Mouse (Mus musculus): Measurements from ENCODE around the gene Klk1b8. TPM values are rescaled to one million over a fixed set of nuclear protein-coding genes. Genes with fewer than 3 reads are reported as not detected.
"Not testable (repeated sequence)": the region's sequence is repeated elsewhere in the genome, so short reads cannot be mapped to it uniquely, and the experiment has no call there.

Gene Klk1b8
- total RNA-seq (2021): not detected
- long read RNA-seq, experiment 1: 0 reads
- long read RNA-seq, experiment 2: 0 reads

DNA sequence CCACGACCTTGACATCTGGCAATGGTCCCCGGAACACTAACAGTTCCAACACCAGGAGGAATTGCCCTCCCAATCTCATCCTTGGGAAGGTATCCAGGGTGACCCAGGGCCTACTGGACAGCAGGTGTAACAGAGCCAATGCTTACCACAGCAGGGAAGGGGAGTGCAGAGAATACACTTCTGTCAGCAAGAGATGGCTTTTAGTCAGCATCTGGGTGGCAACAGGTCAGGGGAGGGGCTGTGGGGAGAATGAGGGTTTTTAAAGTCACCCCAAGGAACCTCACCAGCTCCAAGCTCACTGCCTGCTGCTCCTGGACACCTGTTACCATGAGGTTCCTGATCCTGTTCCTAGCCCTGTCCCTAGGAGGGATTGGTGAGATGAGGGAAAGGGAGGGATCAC is at the start of gene Klk1b8:
TSS of gene Klk1b8 (plus strand) at position 301 of the 400 bp plus-strand sequence.
- no peak for DNase-seq

DNA sequence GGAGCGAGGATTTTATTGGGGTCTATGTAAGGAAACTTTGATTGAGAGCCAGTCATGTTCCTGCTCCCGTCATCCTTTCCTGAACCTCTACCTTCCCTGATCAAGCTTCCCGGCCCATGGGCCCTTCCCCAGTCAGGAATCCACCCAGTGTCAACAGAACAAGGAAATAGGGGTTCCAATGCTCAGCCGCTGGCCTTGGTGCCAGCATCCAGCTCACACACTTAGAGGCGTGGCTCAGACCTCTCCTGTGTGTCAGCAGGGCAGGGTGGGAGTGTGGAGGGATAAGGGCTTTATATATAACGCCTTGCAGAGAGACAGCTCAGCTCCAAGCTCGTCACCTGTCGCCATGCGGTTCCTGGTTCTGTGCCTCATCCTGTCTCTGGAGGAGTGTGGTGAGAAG is 35.6 kb upstream of the Klk1b8 start:
- no peak for DNase-seq

DNA sequence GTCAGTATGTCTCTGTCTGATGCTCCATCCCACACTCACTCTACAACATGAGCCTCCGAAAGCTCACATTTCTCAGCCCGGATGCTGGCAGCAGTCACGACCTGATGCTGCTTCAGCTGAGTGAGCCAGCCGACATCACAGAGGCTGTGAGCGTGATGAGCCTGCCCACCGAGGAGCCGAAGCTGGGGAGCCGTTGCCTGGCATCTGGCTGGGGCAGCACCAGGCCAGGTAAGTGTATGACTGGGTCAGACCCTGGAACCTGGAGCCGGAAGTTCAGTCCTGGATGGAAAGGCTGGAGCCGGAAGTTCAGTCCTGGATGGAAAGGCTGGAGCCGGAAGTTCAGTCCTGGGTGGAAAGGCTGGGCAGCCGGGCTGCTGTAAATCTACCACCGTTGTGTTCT is 32.0 kb upstream of the Klk1b8 start:
- no peak for DNase-seq

DNA sequence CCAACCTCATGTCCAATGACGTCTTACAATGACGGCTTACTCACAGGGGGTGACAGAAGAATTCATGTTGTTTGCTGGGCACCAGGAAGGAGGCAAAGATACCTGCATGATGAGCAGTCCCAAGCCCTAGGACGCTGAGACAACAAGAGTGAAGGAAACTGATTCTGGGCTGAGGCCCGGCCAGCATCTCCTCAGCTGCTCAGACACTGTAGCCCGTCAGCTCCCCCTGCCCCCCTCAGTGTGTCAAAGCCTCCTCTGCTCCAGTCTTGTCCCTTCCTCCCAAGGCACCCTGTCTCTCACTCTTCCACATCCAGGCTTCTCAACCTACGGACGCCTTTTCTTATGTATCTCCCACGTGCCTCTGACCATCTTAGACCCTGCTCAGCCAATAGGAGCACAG is 31.6 kb upstream of the Klk1b8 start:
- no peak for DNase-seq

DNA sequence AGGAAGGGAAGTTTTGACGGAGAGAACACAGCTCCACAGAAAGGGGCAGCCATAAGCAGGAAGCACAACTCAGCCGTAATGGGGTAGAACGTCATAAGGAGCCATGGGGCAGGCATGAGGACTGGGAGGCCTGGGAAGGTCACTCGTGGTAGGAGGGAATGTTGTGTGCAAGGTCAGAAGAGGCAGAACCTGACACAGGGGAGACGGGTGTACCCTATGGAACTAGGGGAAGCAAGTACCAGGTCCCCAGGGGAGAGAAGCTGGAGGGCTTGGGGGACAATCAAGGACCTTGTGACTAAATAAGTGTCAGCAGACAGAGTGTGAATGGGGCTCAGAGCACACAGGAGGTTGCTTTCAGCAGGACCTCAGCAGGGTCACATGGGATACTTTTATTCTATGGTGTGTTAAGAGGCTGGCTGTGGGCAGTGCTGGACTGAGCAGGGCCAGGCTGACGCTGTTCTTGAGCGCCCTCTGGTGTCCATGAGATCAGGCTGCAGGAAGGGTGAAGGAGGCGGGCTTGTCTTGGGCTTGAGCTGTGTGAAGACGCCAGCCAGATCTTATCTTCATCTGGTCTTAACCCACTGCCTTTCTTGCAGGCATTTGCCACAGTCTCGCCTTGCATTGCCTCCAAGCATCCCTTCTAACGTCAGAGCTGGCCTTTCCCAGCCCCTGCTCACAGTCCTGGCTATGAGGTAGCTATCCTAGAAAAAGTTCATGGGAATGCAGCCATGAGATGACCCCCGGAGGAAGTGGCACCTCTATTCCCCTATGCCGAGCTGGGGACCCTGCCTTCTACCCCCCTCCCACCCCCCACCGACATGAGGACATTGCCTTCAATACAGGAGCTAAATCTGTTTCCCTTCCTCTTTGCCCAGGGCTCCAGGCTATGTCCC is 30.7 kb upstream of the Klk1b8 start:
- peak; percentile 15 for DNase-seq

DNA sequence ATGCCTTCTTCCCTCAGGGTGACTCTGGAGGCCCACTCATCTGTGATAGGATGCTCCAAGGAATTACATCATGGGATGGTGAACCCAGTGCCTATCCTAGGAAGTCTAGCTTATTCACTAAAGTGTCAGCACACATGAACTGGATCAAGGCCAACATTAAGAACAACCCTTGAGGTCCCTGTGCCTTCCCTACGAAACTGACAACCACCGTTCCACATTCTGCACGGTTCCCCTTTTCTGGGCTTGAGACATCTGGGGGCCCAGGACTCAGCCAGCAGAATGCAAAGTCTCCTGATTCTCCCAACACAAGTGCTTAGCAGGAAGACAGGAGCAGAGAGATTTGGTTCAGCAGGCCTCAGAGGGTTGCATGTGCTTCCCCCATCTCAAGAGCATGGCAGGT is 29.9 kb upstream of the Klk1b8 start:
- DNase-seq: no peak

DNA sequence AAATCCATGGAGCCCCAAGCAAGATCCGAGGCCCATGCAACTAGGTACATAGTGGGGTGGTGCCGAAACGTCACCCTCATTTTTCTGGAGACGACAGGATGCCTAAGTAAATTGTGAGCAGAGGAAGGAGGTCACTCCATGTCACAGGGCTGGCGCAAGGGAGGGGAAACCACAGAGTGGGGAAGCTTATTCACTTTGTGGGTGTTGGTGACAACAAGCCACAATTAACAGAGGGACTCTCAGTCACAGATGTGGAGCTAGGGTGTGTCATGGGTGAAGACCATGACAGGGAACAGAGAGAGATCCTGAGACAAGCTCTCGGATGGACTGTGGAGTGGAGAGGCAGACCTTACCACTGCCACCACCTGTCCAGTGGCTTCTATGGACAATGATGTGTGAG is 29.4 kb upstream of the Klk1b8 start:
- DNase-seq: no peak

DNA sequence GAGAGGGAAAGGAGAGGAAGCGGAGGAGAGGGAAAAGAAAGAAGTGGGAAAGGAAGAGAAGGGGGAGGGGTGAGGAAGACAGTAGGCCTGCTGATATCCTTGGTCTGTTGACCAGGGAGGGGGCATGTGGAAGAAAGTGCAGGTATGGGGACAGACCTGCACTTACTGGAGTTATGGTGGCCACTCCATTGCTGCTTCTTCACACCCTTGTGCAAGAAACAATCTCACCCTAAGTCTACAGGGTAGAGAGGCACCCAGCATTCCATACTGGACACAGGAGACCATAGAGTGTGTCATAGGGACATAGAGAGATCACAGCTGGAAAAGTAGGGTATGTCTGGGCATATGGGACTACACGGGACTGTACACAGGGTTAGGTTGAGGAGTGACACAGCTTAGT is 28.5 kb upstream of the Klk1b8 start:
- no peak for DNase-seq

DNA sequence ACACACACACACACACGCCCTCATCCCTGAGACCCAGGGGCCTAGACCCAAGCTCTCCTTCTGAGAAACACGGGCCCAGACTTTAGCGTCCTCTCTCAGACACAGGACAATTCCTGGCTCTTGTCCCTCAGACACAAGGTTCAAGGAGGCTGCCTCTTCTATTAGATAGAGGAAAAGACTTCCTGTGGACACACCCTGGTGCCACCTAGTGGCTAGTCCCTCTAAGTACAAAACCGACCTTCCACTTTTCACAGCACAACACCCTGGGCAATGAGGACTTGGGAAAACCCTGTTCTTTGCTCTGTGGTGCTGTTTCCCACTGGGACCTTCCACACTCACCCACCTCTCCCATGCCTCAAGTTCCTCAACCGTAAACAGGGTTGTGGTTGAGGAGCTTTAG is 24.5 kb upstream of the Klk1b8 start:
- DNase-seq: no peak

DNA sequence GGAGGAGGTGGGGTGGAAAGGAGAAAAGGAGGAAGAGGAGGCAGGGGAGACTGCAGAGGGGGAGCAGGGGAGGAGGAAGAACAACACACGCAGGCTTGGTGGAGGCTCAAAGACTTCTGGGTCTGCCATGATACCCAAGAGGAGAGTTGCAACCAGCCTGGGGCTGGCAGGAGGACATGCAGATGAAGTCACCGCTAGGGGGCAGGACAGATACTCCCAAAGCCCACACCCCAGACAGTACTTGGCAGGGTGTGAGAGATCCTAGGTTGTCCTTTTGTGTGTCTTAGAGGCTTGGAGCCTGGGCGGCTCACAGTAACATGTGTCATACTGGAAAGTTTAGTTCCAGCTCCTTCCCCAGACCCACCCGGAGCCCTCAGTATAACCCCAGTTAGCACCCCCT is 21.9 kb upstream of the Klk1b8 start:
- no peak for DNase-seq

DNA sequence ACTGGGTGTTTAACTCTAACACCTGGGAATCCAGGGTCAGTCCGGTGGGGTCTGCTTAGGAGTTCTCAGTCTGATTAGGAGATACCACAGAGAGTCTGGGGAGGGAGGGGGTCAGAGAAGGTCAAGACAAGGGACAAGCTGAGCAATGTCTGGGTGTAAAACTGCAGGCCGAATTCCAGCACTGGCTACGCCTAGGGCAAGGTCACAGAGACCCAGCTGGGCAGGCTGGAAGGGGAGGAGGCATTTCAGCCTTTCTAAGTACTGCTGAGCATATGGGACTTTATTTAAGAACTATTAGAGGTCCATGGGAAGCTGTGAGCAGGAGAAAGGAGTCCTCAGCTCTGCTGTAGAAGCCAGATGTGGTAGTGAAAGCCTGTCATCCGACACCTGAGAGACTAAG is 18.1 kb upstream of the Klk1b8 start:
- no peak for DNase-seq

DNA sequence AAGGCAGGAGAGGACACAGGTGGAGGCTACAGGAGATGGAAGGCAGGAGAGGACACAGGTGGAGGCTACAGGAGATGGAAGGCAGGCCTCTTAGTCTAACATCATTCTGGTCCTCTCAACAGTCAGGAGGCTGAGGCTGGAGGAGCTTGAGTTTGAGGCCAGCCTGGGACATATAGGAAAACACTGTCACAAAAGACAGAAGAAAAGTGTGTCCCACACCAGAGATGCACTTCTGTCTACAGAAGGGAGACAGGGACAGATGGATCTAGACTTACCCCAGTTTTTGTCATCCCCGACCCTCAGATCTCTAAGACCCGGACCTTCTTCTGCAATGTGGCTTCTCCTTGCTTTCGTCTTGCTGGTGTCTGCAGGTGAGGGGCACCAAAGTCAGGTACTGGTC is 17.0 kb upstream of the Klk1b8 start, which contains the start of gene Klk15:
TSS of gene Klk15 (plus strand) at position 301 of the 400 bp plus-strand sequence.
- DNase-seq: no peak

DNA sequence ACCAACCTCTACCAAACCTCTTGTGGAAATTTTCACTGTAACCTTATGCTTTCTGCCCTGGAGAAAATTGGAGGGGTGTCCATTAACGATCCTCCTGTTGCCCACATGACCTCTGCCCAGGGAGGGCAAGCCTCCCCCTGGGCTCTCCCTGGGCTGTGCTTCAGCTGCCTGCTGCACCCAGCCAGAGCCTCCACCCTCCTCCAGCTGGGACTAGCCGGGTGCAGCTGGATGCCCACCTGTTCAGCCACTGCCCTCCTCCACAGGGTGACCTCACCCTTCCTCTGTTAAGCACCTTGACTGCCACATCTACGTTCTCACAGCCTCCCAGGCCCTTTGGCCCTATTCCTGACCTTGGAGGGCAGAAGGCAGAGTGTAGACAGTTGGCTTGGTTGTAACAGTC is 15.7 kb upstream of the Klk1b8 start:
- DNase-seq: no peak

DNA sequence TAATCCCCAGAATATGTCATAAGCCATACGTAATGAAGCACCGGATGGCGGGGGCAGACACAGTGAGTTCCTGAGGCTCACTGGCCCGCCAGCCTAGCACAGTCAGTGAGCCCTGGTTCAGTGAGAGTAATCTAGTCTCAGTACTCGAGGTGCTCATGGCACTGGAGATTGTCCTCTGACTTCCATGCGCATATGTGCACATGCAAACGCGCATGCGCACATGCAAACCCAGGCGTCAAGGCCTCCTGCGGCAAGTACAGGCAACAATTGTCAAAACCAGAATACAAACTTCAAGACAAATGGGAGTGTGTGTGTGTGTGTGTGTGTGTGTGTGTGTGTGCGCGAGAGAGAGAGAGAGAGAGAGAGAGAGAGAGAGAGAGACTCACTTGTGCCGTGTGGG is 13.9 kb upstream of the Klk1b8 start:
- DNase-seq: no peak

DNA sequence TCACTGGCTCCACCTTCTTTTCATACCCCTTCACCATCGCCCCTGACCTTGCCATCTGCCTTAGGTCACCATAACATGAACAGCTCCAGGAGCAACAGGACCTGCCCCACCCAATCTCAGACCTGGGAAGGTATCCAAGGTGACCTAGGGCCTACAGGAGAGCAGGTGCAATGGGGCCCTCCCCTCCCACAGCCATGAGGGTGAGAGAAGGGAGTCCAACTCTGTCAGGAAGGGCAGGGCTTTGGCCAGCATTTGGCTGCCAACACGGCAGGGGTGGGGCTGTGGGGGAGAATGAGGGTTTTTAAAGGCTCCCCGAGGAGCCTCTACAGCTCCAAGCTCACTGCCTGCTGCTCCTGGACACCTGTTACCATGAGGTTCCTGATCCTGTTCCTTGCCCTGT is 8.2 kb upstream of the Klk1b8 start:
- DNase-seq: not testable (repeated sequence)

DNA sequence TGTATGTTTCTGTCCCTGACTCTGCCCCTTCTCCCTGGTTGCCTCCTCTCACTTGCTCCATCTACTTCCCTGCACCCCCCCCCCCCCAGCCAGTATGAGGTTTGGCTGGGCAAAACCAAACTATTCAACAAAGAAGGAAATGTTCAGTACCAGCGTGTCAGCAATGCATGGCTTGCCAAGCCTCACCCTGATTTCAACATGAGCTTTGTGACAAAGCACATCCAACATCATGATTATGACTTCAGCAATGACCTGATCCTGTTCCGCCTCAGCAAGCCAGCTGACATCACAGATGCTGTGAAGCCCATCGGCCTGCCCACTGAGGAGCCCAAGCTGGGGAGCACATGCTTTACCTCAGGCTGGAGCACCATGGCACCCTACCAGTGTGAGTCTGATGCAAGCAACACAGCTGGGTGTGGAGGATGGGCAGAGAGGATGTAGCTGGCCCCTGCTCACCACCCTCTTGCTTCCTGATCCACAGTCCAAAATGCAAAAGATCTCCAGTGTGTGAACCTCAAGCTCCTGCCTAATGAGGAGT is 5.7 kb upstream of the Klk1b8 start:
- no peak for DNase-seq

DNA sequence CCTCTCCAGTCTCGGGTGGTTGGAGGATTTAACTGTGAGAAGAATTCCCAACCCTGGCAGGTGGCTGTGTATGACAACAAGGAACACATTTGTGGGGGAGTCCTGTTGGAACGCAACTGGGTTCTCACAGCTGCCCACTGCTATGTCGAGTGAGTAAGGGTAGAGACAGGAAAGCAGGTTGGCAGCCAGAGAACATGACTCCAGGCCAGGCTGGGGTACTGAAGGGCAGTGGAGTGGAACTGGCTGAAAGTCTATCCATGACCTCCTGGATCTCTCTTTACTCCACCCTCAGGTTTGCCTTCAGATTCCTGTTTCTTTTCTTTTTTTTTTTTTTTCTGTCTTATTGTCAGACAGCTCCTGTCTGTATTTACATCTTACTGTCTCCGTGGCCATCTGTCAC is 2.2 kb downstream of the Klk1b8 start:
- no peak for DNase-seq

DNA sequence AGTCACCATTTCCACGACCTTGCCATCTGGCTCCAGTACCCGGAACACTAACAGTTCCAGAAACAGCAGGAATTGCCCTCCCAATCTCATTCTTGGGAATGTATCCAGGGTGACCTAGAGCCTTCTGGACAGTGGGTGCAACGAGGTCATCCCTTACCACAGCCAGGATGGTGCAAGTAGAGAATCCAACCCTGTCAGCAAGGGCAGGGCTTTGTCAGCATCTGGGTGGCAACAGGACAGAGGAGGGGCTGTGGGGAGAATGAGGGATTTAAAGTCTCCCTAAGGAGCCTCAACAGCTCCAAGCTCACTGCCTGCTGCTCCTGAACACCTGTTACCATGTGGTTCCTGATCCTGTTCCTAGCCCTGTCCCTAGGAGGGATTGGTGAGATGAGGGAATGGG is 16.0 kb downstream of the Klk1b8 start, which contains the start of gene Klk1b1:
TSS of gene Klk1b1 (plus strand) at position 301 of the 400 bp plus-strand sequence.
- no peak for DNase-seq

DNA sequence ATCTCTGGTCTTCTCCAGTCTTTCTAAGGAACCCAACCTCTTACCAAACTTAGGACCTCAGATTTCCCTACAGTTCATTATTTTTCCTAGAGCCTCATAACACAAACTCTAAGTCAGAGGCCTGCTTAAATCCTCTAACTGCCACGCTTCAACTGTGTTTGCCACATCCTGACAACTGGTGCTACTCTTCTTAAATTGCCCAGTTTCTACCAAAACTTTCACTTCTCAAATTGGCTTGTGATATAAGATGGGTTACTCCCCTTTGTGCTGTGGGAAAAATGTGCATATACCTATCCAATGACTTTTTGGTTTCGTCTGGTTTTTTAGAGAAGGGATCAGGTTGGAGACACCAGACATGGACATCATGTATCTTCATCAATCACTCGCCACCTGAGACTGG is 16.6 kb downstream of the Klk1b8 start:
- no peak for DNase-seq

DNA sequence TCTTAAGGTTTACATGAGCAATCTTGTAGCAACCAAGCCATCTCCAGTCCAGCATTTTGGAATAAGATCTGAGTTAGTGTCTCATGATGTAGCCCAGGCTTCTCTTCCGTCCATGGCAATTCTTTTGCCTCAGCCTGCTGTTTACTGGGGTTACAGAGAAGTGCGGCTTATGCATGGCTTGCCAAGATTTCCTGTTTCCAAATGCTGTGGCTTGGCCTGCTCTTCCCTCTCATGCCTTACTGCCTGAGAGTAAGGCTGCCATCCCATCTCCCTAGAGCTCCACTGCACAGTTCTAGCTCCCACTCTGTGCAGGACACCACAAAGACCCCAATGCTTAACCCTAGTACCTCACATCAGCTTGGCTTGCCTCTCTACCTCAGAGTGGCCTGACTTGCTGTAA is 17.1 kb downstream of the Klk1b8 start:
- DNase-seq: no peak

DNA sequence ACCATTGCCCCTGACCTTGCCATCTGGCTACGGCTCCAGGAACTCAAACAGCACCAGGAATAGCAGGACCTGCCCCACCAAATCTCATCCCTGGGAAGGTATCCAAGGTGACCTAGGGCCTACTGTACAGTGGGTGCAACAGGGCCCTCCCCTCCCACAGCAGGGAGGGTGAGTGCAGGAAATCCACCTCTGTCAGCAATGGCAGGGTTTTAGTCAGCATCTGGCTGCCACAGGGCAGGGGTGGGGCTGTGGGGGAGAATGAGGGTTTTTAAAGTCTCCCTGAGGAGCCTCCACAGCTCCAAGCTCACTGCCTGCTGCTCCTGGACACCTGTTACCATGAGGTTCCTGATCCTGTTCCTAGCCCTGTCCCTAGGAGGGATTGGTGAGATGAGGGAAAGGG is 25.3 kb downstream of the Klk1b8 start, which contains the start of gene Klk1b9:
TSS of gene Klk1b9 (plus strand) at position 301 of the 400 bp plus-strand sequence.
- not testable (repeated sequence) for DNase-seq

DNA sequence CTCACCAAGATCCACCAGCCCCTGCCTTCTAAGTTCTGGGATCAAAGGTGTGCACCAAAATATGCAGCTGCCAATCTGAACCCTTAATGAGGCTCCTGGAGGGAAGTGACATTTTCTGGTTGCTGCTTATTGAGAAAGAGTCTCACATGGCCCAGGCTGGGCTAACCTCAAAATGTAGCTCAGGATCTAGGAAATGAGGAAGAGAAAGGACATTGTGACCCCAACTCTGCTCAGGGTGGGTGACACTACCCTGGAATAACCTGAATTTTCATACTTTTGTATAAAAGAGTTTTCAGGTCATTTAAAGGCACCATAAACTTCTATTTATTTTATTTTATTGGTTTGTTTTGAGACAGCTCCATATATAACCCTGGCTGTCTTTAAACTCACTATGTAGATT is 35.2 kb downstream of the Klk1b8 start:
- DNase-seq: no peak

DNA sequence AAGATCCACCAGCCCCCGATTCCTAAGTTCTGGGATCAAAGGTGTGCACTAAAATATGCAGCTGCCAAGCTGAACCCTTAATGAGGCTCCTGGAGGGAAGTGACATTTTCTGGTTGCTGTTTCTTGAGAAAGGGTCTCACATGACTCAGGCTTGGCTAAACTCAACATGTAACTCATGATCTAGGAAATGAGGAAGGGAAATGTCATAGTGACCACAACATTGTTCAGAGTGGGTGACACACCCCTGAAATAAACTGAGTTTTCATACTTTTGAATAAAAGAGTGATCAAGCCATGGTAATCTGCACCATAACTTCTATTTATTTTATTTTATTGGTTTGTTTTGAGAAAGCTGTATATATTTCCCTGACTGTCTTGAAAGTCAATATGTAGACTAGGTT is 44.4 kb downstream of the Klk1b8 start:
- not testable (repeated sequence) for DNase-seq

DNA sequence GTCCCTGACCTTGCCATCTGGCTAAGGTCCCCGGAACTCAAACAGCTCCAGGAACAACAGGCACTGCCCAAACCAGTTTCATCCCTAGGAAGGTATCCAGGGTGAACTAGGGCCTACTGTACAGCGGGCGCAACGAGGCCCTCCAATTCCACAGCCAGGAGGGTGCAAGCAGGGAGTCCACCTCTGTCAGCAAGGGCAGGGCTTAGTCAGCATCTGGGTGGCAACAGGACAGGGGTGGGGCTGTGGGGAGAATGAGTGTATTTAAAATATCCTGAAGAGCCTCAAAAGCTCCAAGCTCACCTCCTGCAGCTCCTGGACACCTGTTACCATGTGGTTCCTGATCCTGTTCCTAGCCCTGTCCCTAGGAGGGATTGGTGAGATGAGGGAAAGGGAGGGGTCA is 45.1 kb downstream of the Klk1b8 start, which contains the start of gene Klk1b11:
TSS of gene Klk1b11 (plus strand) at position 301 of the 400 bp plus-strand sequence.
- DNase-seq: not testable (repeated sequence)

All from gastrocnemius, postnatal 25 days (tissue).